Mouse (Mus musculus) megakaryocyte, adult 5-6 weeks (primary cell): ENCODE measurements around the gene Tc2n. TPM values are rescaled to one million over a fixed set of nuclear protein-coding genes. Genes with fewer than 3 reads are reported as not detected.
A peak's percentile ranks its signal among the peaks of the same experiment; 100 is the strongest.
"Not testable (repeated sequence)": the region's sequence is repeated elsewhere in the genome, so short reads cannot be mapped to it uniquely, and the experiment has no call there.

Experiments used
- ATAC-seq: 2 replicates; pipeline ENCODE4 v1.8.0; 2016; ENCODE audit warnings: mild to moderate bottlenecking, inconsistent platforms; ENCODE audit not compliant: poor library complexity, severe bottlenecking
- total RNA-seq, 2 experiments: library from RNA; stranded (forward) in 1 of 2; stranded (reverse) in 1 of 2; fragments of 153-499, 151-499 nt in 1 of 2; fragments of 221-1000, 200-1000 nt in 1 of 2; gene quantifications; 2 replicates each; pipeline versions ENCODE4 v1.2.3 to v1.2.4; 2015 to 2017

Gene Tc2n
- total RNA-seq (2015) (not detected in 2 replicates), total RNA-seq (2017) (not detected in 2 replicates)

DNA sequence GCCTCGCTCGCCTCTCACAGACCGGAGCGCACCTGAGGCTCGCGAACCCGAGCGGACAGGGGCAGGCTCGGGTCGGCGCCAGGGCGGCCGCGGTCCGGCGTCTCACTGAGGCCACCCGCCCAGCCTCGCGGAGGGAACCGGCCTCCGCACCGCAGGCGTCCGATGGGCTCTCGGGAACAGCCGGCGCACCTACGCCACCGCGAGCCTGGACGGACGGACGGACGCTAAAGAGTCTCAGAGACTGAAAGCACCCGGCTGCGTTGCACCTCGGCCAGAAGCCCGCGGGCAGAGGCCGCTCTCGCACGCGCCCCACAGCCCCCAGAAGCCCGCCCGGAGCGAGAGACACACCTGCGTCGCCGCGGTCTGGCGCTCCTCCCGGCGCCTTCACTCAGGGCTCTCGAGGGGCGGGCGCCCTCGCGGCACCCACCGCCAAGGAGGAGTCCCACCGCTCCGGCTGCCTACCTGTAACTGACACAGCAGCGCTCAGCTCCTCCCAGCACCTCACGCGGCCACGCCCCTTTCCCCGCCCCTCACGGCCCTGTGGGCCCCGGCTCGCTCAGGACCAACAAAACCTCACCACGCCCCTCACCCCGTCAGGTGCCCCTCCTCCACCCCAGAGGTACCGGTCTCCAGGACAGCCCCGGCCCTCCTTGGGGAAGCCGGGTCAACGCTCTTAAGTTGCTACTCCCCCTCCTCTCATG lies at the start of gene Tc2n:
Gene Tc2n, minus strand, starts transcription at position 470 of the 701 bp plus-strand sequence.
- peak; percentile 76 for ATAC-seq

DNA sequence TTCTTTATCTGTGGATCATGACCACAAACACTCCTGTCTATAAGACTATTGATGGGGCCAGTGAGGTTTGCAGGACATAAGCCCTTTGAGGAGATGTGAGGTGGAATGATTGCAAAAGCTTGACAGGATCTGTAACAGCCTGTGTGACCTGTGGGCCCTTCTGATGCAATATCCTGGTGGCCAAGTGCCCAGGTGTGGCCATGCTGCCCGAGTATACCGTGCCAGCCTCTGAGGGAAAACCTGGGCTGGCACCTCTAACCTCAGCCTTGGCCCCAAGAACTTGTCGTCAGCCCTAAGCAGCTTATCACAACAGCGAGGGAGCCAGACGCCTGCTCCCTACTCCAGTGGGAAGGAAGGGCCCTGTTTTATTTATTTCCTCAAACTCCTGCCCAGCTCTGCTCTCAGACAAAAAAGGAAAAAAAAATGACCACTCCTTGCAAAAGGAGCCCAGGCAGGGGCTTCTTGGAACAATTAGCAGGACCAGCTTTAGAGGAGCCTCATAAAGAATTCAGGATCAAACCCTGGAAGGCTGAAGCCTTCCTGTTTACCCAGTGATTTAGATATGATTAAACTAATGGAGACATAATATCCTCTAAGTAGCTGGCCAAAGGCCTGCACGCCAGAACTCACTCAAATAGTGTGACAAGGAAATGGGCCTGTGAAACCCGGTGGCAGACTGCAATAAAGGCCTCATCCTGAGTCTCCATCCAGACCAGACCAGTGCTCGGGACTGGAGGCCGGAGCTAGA lies 49.2 kb upstream of the Tc2n start:
- no peak for ATAC-seq

DNA sequence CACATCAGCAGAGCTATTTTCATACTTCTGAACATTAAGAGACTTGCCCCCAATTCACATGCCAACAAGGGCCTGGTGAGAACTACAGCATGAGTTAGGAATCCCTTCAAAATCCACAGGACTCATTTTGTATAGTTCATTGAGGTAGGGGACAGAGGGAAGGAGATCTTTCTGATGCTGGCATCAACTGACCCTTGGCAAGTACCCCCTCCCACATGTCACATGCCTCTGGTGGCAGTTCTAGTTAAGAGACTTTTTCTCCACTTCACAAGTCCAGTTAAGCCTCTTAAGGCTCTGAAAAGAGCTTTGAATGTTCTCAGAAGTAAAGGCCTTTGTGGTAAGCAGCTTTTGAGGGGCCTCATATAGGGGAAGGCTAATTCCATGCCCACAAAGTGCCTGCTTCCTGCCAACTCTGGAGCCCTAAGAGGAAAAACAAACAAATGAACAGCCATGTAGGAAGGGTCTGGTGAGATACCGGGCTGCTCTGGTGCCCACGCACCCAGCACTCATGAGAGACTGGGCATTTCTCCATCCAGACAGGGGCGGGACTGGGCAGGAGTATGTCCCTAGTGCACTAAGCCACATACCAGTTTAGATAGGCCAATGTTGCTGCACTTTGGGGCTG lies 48.0 kb upstream of the Tc2n start:
- ATAC-seq = no peak

DNA sequence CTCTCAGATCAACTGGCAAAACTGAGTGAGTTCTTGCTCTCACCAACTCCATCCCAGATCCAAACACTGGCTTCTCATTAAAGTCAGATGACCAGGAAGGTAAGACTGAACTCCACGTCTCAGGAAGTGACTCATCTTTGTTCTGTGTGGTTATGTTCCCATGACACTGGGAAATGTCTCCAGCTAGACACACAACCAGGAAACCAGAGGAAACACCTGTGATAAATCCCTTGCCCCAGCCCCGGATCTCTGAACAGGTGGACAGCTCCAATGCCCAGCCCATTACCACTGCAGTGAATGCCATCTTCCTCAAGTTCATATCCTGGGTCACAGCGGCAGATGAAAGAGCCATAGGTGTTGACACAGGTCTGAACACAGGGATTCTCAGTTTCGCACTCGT lies 46.5 kb upstream of the Tc2n start:
- no peak for ATAC-seq

DNA sequence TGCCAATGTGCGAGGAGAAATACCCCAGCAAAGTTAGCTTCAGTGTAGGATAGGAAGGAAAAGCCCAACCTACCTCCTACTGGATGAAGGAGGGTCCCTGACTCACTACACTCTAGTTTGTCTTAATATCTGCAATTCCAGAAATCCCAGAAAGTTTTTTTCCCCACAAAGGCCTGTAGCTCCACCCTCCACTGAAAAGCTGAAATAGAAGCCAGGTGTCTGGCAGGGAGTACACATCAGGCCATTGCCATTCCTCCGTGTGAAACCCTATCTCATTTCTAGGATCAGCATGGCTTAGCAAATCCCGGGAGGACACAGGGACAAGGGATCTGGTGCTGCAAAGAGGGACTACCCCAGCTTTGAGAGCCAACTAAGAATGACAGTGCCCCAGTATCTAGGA lies 44.7 kb upstream of the Tc2n start:
- no peak for ATAC-seq

DNA sequence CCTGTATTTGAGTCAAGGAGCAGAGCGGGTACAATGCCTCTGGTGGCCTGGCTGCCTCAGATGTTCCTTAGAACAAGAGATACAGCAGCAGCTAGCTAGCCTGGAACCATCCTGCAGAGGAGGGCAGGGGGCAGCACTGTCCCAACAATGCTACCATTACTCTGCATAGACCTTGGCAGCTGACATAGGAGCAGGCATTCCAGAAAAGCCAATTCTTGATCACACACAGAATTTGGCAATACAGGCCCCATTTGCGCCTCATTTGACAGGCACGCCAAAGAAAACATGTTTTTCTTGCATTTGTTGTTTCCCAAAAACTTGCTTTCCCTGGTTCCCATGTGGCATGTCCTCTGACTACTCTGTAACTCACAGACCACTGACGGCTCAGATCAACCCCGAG lies 43.7 kb upstream of the Tc2n start:
- no peak for ATAC-seq

DNA sequence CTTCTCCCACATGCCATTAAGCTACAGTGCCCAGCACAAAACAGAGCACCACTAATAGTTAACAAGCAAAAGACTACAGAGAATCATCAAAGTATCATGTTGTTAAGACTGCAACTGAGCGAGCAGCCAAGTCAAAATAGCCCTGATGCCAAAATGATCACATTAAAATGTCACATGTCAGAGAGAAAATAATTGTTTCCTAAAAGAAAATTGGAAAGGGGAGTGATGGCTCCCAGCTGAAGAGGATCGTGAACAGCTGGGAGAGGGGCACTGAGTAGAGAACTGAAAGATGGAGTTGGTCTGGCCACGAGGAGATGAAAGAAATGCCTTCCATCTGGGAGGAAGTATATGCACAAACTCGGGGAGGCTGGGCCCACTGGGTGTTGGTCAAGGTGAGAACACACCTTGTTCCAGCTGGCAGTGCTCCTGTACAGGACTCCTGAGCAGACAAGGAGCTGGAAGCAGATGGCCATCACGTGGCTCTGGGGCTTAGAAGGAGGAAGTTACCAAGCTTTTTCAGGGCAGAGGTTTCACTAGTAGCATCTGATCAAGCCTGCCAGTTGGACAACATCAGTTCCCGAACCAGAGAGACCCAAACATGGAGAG lies 41.2 kb upstream of the Tc2n start:
- no peak for ATAC-seq

DNA sequence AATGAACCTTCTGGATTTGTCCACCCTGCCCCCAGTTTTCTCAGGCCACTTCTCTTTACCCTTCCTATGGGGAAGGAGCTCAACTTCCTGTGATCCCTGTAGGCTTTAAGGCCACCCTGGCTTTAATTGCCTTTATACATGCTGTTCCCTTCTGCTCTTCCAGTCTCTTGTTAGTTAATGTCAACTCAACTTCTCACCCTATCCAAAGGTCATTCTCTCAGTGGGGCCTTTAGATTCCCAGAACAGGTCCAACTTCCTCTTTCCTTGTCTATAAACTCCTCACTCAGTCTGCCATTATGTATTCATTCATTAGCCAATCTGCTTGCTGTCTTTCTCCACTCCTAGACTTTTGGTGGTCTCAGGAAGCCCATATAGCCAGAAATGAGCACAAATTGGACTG lies 40.4 kb upstream of the Tc2n start:
- ATAC-seq = no peak

DNA sequence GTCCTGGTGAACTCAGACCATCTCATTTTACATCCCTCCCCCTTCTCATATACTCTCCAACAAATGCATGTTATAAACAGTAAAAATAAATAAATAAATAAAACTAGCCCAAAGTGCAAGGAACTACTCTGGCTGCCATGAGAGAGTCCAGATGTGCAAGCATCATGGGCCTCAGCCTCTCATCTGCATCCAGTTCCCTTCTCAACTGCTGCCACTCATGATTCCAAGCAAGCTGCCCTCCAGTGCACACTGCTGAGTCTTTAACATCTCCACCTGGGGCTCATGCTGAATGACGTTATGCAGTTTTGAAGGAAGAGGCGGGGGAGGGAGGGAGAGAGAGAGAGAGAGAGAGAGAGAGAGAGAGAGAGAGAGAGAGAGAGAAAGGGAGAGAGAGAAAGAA lies 24.1 kb upstream of the Tc2n start:
- ATAC-seq = no peak

DNA sequence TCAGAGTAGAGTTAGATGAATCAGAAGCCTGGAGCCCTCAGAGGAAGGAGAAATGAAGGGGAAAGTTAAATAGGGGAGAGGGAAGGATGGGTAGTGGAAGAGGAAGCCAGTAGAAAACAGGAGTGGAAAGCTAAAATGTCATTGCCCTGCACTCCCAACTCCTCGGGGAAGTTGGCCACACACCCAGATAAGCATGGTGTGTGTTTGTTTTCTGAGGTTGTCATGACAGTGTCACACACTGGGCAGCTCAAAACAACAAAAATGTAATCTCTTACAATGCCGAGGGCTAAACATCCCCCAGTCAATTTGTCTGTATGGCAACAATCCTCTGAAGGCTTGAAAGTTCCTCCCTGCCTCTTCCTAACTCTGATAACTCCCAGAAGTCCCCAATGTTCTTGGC lies 22.2 kb upstream of the Tc2n start:
- ATAC-seq = no peak

DNA sequence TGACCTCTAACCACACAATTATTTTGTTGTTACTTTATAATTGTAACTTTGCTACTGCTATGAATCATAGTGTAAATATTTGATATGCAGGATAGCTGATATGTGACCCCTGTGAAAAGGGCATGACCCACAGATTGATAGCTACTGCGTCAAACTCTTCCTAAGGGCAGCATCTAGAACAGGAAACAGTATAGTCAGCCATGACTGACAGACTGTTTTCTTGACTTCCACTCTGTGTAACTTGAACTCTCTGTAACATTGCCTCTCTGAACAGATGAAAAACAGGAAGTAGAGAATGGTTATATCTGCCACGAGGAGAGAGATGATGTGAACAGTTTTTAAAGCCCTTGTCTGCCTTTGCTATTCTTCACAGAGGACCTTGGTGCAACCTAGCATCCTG lies 21.7 kb upstream of the Tc2n start:
- ATAC-seq = 0 out of 2 replicates have a peak, but pooled peaks have one; percentile 24

DNA sequence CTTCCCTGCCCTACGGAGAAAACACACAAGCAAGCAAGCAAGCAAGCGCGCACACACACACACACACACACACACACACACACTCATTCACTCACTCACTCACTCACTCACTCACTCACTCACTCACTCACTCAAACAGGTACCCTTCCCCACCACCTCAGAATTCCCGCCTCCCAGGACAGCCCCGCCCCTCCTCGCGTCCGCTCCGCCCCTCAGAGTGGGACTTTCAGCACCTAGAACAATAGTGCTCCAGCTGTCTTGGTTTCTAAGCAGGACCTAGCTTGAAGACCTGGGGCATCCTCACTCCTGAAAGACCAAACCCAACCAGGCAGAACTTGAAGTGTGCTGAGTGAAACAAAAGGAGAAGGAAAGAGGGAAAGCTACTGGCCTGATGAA lies 430 bp upstream of the Tc2n start:
- ATAC-seq = peak; percentile 52

DNA sequence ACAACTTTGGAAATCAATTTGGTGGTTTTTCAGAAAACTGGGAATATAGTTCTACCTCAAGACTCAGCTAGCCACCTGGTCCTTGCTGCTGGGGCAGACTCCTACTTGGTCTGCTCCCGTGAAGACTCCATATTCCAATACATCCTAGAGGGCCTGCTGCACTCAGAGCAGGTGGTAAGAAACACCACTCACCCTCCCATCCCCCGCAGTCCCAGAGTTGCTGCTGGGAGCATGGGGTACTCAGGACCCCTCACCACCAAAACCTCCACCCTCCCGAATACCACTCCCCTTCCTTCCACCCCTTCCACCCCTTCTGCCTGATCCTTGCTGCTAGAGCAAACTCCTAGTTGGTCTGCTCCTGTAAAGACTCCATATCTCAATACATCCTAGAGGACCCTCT lies 19.1 kb downstream of the Tc2n start:
- ATAC-seq = no peak

DNA sequence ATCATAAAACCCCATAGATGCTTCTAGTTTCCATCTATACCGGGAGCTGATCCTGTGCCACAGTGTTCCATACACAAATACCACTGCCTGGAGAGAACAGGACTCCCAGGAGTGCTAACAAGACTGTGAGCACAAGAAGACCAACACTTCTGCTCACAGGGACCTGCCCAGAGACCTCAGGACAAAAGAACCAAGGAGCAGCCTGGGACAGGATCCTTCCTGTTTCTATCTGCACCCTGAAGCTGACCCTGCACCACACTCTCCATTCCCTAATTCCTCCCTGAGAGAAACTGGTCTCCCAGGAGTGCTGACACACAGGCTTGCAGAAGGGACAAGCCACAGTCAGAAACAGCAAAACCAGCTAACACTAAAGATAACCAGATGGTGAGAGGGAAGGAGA lies 21.8 kb downstream of the Tc2n start:
- ATAC-seq = no peak

DNA sequence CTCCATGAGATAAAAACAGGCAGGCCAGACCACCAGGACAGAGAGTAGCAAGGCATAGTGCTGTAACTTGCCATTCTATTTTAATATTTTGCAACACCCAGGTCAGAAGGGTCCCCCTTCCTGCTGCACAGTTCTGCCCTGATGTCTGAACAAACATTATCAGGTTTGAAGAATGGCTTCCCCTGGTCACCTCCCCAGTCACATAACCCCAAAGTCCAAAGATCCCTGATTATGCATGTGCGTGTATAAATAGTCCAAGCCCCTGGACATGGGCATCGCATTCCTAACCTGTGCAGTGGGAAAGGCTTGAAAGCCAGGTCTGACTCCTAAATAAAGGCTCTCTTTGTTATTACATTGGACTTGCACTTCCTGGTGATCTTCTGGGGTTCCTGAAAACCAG lies 37.8 kb downstream of the Tc2n start:
- ATAC-seq = no peak

DNA sequence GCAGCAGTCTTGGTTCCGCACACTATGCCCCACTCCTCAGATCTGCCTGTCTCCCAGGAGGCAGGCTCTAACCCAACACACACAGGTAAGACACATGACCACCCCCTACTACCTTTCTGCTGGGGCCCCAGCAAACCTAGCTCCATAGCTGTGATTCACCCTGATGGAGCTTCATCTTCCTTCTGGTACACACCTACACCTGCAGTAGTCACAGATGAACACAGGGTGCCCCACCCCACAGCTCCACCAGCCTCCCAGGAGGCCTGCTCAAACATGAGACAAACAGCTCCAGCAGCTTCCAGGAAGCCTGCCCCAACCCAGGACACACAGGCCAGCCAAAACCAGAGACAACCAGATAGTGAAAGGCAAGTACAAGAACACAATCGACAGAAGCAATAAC lies 50.8 kb downstream of the Tc2n start:
- no peak for ATAC-seq

DNA sequence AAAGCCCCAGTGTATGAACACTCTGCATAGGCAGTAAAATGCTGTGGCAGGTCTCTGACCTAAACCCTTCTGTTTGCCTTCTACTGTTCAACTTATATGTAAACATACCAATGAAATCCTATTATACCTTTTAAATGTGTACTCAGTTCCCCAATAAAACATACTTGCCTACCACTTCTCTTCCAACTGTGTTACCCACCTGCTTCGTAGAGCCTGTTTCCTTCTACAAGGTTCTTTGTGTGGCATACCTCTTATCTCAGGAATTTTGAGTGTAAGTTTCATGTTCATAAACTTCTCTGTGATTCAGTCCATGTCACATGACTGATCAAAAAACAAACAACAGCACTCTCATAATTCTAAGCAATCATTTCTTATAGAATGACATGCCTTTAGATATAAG lies 85.2 kb downstream of the Tc2n start:
- ATAC-seq = no peak

DNA sequence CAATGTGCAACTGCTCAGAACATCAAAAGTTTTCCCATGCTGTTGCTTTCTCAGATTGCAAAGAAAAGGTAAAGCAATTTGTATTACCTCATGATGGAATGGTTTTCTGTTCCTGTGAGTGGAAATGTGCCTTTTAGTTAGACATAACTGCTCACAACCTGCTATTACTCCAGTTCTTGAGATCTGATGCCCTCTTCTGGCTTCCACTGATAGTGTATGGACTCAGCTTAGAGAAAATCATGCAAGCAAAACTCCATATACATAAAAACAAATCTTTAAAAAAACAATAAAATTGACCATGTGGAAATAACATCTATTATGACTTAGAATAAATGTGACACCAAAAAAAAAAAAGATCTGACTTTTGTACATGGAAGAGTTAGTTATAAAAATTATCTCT lies 111.7 kb downstream of the Tc2n start:
- not testable (repeated sequence) for ATAC-seq
